Mouse (Mus musculus) lung, postnatal 14 days (tissue): ENCODE measurements at regions not wholly inside any gene's neighbourhood (a gene's known extent, or its start where the extent isn't known, plus 50 kb on each side); places are given as distances from the start of the nearest gene placed in this dataset.

Experiments
- DNase-seq: peaks from one replicate; pipeline ENCODE4 v3.0.0; 2021

GRCm38 (mm10) chr1:35806329-35806728 is 261.9 kb upstream of the Hs6st1 start:
- no peak for DNase-seq

GRCm38 (mm10) chr1:35806731-35807130 is 261.5 kb upstream of the Hs6st1 start:
- DNase-seq, result no peak

GRCm38 (mm10) chr1:35808894-35809293 is 259.3 kb upstream of the Hs6st1 start:
- no peak for DNase-seq

- no peak for DNase-seq
Measured at GRCm38 (mm10) chr1:35809341-35809740, 258.9 kb upstream of the Hs6st1 start.

- DNase-seq, result no peak
Measured at GRCm38 (mm10) chr1:35810571-35811342, 257.4 kb upstream of the Hs6st1 start.

- DNase-seq, result no peak
Measured at GRCm38 (mm10) chr1:35811380-35811779, 256.8 kb upstream of the Hs6st1 start.

- DNase-seq, result no peak
Measured at GRCm38 (mm10) chr1:35811795-35812194, 256.4 kb upstream of the Hs6st1 start.

GRCm38 (mm10) chr1:35813625-35814024 is 254.6 kb upstream of the Hs6st1 start:
- DNase-seq, result no peak

- no peak for DNase-seq
Measured at GRCm38 (mm10) chr1:35814207-35814606, 254.0 kb upstream of the Hs6st1 start.

- DNase-seq, result no peak
Measured at GRCm38 (mm10) chr1:35814751-35815150, 253.4 kb upstream of the Hs6st1 start.

GRCm38 (mm10) chr1:35821791-35822190 is 246.4 kb upstream of the Hs6st1 start:
- DNase-seq, result no peak

GRCm38 (mm10) chr1:35822376-35823202 is 245.6 kb upstream of the Hs6st1 start:
- no peak for DNase-seq

GRCm38 (mm10) chr1:35823496-35823895 is 244.7 kb upstream of the Hs6st1 start:
- DNase-seq, result no peak

- DNase-seq, result no peak
Measured at GRCm38 (mm10) chr1:35823981-35824880, 244.0 kb upstream of the Hs6st1 start.

GRCm38 (mm10) chr1:35825531-35825966 is 242.7 kb upstream of the Hs6st1 start:
- DNase-seq, result no peak

GRCm38 (mm10) chr1:35826575-35827114 is 241.6 kb upstream of the Hs6st1 start:
- no peak for DNase-seq

- DNase-seq, result no peak
Measured at GRCm38 (mm10) chr1:35827471-35827870, 240.7 kb upstream of the Hs6st1 start.

GRCm38 (mm10) chr1:35834180-35834579 is 234.0 kb upstream of the Hs6st1 start:
- DNase-seq, result no peak

- DNase-seq, result no peak
Measured at GRCm38 (mm10) chr1:35836552-35836951, 231.6 kb upstream of the Hs6st1 start.

- DNase-seq, result no peak
Measured at GRCm38 (mm10) chr1:35838625-35839024, 229.6 kb upstream of the Hs6st1 start.

GRCm38 (mm10) chr1:35839446-35839845 is 228.8 kb upstream of the Hs6st1 start:
- peak; percentile 52 for DNase-seq

GRCm38 (mm10) chr1:35841626-35842025 is 226.6 kb upstream of the Hs6st1 start:
- no peak for DNase-seq

GRCm38 (mm10) chr1:35842707-35843106 is 225.5 kb upstream of the Hs6st1 start:
- DNase-seq, result no peak
